Mouse (Mus musculus) hindbrain, embryonic 13.5 days (tissue): Measurements from ENCODE around the gene Edem1. TPM values are rescaled to one million over a fixed set of nuclear protein-coding genes. Genes with fewer than 3 reads are reported as not detected.

ENCODE experiments used
- ATAC-seq: fragments of 200-750 bp; cut with Nextera tagmentation; 2 replicates; pipeline ENCODE4 v1.8.0; 2017; ENCODE audit warnings: moderate TSS enrichment; ENCODE audit not compliant: low FRiP score
- H3K27ac ChIP-seq: fragments of 300-500 bp; sonication (generic); 2 replicates; pipeline ENCODE4 v1.5.1; 2015; ENCODE audit warnings: inconsistent platforms, mild to moderate bottlenecking, moderate library complexity
- H3K27me3 ChIP-seq: fragments of 300-500 bp; sonication (generic); 2 replicates; pipeline ENCODE4 v1.6.1; 2015; ENCODE audit warnings: mild to moderate bottlenecking, inconsistent platforms
- H3K36me3 ChIP-seq: fragments of 300-500 bp; sonication (generic); 2 replicates; pipeline ENCODE4 v1.6.1; 2015; ENCODE audit warnings: mild to moderate bottlenecking, inconsistent platforms
- H3K4me1 ChIP-seq: fragments of 300-500 bp; sonication (generic); replicated peaks from 2 replicates; pipeline ENCODE4 v1.6.1; 2015; ENCODE audit warnings: inconsistent platforms
- H3K4me2 ChIP-seq: fragments of 300-500 bp; sonication (generic); 2 replicates; pipeline ENCODE4 v1.6.1; 2015; ENCODE audit warnings: inconsistent platforms, mild to moderate bottlenecking, moderate library complexity
- H3K4me3 ChIP-seq: fragments of 300-500 bp; sonication (generic); 2 replicates; pipeline ENCODE4 v1.5.1; 2015; ENCODE audit warnings: mild to moderate bottlenecking, inconsistent platforms
- H3K9ac ChIP-seq: fragments of 300-500 bp; sonication (generic); 2 replicates; pipeline ENCODE4 v1.6.1; 2015; ENCODE audit warnings: mild to moderate bottlenecking, inconsistent platforms
- H3K9me3 ChIP-seq: fragments of 300-500 bp; sonication (generic); 2 replicates; pipeline ENCODE4 v1.6.1; 2016; ENCODE audit warnings: inconsistent platforms
- WGBS: fragments of 180-500 bp; shearing (Covaris S2); methylation state at CpG from one replicate; pipeline ENCODE4 v1.1.7; 2015; 5-methylcytosine and 5-hydroxymethylcytosine counted together
- polyA plus RNA-seq: library from polyadenylated mRNA; unstranded; fragments of >200 nt; fragmentation: Nextera tagmentation; extraction: Ambion mirVana; gene quantifications from 2 replicates; pipeline ENCODE4 v1.2.1, GENCODE M21; 2015

Edem1 gene
- polyA plus RNA-seq, 1 experiment from 2014 or later = 6.0 TPM

DNA sequence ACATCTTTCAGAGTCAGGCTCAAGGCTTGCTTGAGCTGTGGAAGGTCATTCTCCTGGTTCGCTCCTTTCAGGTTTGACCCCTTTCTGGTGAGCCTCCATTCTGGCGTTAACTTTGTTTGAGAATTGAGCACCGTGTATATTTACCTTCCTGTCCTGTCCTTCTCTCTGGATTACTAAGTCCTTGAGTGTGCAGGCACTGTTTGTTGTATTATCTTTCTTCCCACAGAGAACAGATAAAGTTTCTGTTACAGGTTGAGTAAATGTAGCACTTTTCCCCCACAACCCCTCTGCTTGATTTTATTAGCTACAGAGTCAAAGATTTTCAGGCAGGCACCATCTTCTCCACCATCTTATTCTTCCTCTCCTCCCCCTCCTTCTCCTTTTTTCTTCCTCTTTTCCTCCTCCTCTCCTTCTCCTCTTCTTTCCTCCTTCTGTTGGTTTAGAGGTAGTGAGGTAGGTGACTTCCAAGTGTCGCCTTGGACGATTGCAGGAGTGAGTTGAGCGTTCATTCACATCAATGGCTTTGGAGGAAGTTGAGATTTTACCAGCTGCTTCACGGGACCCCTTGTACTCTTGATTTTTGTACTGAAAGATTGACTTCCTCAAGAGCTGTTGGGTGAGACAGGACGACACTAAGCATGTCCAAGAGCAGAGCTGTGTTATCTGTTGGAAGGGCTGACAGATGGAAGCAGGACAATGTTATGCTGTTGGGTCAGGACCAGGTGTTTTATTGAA is 5.7 kb downstream of the Edem1 start:
- no peak overlapping the region for H3K4me2 ChIP-seq
- H3K27me3 ChIP-seq = no peaks in the 10 kb centered on the region
- H3K36me3 ChIP-seq = peaks cover 13% of the 10 kb centered on the region
- no peak for ATAC-seq
- no peak overlapping the region for H3K27ac ChIP-seq
- H3K4me3 ChIP-seq = no peak overlapping the region
- no peaks in the 10 kb centered on the region for H3K9me3 ChIP-seq
- WGBS = 91% methylated on average over 8 of the region's 8 CpGs
- H3K9ac ChIP-seq = no peak overlapping the region
- peaks cover 16% of the 10 kb centered on the region for H3K4me1 ChIP-seq

DNA sequence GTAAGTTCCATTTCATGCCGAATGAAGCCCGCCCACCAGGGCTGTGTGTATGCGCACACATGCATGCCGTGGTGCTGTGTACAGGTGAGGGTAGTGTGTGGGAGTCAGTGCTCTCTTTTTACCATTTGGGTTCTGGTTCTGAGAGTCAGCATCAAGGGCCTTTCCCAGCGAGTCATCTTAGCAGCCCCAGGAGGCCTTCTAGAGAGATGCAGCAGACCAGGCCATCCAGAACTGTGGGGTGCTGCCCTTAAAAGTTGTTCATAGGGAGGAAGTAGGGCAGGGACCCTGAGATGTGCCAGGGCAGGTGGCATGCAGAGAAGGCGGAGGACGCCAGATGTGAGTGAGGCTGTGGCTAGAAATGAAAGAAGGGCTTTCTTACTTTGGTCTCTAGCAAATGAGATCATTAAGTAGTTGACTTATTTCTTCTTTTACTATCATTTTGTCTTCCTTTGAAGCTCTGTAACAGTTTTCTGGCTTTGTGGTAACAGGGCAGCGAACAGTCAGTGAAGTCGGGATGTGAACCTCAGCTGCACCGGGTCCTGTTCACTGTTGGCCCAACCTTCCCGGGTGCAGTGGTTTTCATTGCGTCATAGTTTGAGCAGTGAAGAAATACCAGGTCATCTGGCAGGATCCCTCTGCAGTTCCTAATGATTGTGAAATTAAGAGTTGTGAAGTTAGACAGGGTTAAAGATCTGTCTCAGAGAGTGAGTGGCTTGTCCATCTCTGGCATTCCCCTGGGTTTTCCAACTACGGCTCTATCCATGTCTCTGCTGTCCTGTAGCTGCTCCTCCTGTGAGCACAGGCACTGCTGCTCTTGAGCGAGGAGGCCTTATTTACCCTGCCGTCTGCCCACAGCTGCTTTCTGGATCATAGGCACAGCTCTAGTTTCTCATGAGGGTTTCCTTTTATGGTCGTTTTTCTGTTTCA is 7.6 kb downstream of the Edem1 start:
- H3K9me3 ChIP-seq = no peaks in the 10 kb centered on the region
- no peak overlapping the region for H3K4me2 ChIP-seq
- no peak for ATAC-seq
- WGBS = 88% methylated on average over 16 of the region's 16 CpGs
- no peak overlapping the region for H3K9ac ChIP-seq
- H3K27ac ChIP-seq = no peak overlapping the region
- peaks cover 4% of the 10 kb centered on the region for H3K4me1 ChIP-seq
- H3K36me3 ChIP-seq = peaks cover 18% of the 10 kb centered on the region
- no peak overlapping the region for H3K4me3 ChIP-seq
- H3K27me3 ChIP-seq = no peaks in the 10 kb centered on the region

DNA sequence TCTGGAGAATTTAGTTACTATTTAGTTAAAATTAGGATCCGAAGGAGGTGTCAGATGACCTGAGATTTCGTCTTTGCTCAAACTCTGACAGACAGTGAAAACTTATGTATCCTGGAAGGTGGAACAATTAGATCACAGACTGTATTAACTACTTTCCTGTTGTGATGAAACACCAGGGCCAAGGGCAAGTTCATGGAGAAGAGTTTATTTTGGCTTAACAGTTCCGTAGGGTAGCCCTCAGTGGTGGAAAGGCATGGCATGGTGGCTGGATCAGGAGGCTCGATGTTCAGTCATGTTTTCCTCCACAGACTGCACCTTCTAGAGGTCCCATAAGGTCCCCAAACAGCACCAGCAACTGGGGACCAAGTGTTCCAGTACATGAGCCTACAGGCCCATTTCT is 8.6 kb downstream of the Edem1 start:
- ATAC-seq = no peak
- Histone ChIP-seq H3K4me1 (no peaks in the 10 kb centered on the region), H3K27me3 (no peaks in the 10 kb centered on the region), H3K9me3 (no peaks in the 10 kb centered on the region), H3K27ac (no peak overlapping the region), H3K36me3 (peaks cover 21% of the 10 kb centered on the region), H3K9ac (no peak overlapping the region), H3K4me2 (no peak overlapping the region), H3K4me3 (no peak overlapping the region)
- 94% methylated on average over 4 of the region's 4 CpGs for WGBS

DNA sequence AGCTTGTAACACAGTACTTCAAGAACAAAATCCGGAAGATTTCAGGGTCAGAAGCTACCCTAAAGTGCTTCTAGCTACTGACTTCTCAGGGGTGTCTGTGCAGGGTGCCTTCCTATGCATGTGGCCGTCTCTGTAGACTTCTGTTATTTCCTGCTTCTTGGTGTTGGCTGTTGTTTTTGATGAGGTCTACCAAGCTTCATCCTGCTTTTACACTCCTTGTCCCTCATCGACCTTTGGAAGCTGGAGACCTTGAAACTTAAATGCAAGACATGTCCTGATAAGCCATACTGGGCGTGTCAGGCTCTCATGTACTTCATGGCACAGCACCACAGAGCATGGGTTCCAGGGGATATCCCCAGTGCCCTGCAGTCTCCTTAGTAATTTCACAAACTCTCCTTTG is 9.5 kb downstream of the Edem1 start:
- H3K27ac ChIP-seq = no peak overlapping the region
- H3K4me1 ChIP-seq = no peaks in the 10 kb centered on the region
- H3K9ac ChIP-seq = no peak overlapping the region
- no peak overlapping the region for H3K4me2 ChIP-seq
- no peaks in the 10 kb centered on the region for H3K27me3 ChIP-seq
- no peak for ATAC-seq
- no peak overlapping the region for H3K4me3 ChIP-seq
- H3K9me3 ChIP-seq = no peaks in the 10 kb centered on the region
- 92% methylated on average over 4 of the region's 4 CpGs for WGBS
- H3K36me3 ChIP-seq = peaks cover 26% of the 10 kb centered on the region

DNA sequence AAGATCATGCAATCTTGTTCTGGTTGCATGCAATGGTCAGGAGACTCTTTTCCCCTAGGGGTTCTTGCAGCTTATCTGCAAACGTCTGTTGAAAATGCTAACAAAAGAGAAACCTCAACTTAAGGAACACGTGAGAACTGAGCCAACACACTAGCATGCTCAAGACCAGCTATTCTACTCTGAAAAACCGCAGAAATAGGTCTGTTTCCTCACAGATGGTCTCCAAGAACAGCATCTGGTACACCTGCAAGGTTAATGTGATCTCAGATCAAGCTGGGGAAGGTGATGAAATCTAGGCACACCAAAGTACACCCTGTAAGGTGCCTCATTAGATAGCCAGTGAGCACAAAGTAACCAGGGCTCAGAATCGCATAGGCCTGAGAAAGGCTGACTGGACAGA is 11.0 kb downstream of the Edem1 start:
- WGBS = 92% methylated on average over 4 of the region's 4 CpGs
- Histone ChIP-seq H3K9me3 (no peaks in the 10 kb centered on the region), H3K9ac (no peak overlapping the region), H3K27ac (no peak overlapping the region), H3K4me2 (no peak overlapping the region), H3K36me3 (peaks cover 40% of the 10 kb centered on the region), H3K27me3 (no peaks in the 10 kb centered on the region), H3K4me1 (no peaks in the 10 kb centered on the region), H3K4me3 (no peak overlapping the region)
- no peak for ATAC-seq

DNA sequence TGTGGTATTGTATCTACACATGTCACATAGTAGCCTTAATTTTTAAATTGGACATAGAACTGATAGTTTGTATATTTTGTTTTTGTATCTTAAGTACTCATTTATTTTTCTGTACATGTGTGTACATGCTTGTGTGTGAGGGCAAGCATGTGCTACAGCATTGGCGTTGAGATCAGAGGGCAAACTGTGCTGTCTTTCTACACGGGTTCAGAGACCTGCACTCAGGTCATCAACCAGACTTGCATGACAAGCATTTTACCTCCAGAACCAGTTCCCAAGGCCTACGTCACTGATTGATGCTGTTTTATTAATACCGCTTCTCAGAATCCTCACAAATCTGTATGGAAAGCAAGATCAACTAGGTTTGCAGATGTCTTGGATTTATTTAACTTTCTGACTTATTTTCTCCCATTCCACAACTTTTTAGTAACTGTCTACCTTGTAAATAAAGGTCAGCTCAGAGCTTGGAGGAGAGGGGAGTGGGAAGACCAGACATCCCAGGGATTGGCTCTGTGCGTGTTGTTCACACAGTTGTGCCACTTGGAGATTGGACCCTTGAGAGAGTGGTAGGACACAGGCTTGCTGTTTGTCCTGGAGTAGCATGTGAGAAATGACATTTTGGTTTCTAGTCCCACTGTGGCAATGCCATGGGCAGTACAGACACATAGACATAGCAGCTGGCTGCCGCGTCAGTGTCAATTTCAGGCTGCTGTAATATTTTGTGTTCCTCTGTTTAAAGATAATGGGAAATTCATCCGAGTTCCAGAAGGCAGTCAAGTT is 12.6 kb downstream of the Edem1 start:
- Histone ChIP-seq H3K4me3 (no peak overlapping the region), H3K27ac (no peak overlapping the region), H3K27me3 (no peaks in the 10 kb centered on the region), H3K4me2 (no peak overlapping the region), H3K9ac (no peak overlapping the region), H3K9me3 (no peaks in the 10 kb centered on the region), H3K36me3 (peaks cover 49% of the 10 kb centered on the region), H3K4me1 (no peaks in the 10 kb centered on the region)
- no peak for ATAC-seq
- WGBS = 94% methylated on average over 8 of the region's 8 CpGs

DNA sequence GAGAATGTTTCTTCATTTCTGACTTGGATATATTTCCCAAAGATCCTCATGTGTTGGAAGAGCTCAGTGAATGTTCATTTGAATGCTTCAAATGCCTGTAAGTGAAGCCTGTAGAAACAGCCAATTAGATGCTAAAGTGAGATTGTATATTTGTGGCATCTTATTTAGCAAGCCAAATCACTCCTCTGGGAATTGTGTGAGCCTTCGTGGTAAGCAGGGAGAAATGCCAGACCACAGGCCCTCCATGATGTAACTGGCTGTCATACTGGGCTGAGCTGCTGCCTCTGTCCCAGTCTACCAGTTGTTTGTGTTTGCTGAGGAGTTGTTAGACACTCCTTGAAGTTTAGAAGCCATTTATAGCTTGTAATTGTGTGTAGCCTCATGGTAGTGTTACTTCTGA is 15.2 kb downstream of the Edem1 start:
- WGBS = 70% methylated on average over 1 of the region's 1 CpGs
- peaks cover 40% of the 10 kb centered on the region for H3K36me3 ChIP-seq
- no peak for ATAC-seq

DNA sequence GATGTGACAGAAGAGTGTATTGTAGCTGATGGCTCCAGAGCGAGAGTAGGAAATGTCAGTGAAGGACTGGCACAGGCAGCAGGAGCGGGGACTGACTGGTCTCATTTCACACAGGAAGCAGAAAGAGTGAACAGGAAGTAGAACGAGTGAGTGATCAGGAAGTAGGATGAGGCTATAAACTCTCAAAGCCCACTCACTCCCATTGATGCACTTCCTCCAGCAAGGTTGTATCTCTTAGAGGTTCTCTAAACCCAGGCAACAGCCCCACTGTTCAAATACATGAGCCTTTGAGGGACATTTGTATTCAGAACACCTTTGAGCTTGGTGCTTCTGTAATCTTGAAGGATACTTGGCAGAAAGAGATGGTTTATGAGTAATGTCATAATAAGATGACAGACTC is 15.7 kb downstream of the Edem1 start:
- H3K4me2 ChIP-seq = no peak overlapping the region
- WGBS = 86% methylated on average over 3 of the region's 3 CpGs
- no peaks in the 10 kb centered on the region for H3K27me3 ChIP-seq
- no peak for ATAC-seq
- no peak overlapping the region for H3K9ac ChIP-seq
- no peak overlapping the region for H3K4me3 ChIP-seq
- H3K4me1 ChIP-seq = no peaks in the 10 kb centered on the region
- H3K9me3 ChIP-seq = no peaks in the 10 kb centered on the region
- H3K36me3 ChIP-seq = peaks cover 43% of the 10 kb centered on the region
- no peak overlapping the region for H3K27ac ChIP-seq

More for the DNA sequence above, 15.2 kb downstream of the Edem1 start:
- Histone ChIP-seq H3K4me1 (no peaks in the 10 kb centered on the region), H3K4me3 (no peak overlapping the region), H3K4me2 (no peak overlapping the region), H3K9me3 (no peaks in the 10 kb centered on the region), H3K27ac (no peak overlapping the region), H3K9ac (no peak overlapping the region), H3K27me3 (no peaks in the 10 kb centered on the region)

DNA sequence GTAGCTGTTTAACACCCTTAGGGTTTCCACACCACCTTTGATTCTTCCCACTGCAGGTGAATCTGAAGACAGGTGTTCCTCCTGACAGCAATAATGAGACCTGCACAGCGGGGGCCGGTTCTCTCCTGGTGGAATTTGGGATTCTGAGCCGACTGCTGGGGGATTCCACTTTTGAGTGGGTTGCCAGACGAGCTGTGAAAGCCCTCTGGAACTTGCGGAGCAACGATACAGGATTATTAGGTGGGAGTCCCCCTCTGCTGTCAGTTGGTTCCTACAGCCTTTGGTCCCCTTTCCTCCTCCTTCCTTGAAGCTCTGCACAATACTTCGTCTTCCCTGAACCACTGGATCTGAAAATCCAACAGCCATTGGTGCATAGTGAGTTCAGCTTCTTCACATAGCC is 16.3 kb downstream of the Edem1 start:
- Histone ChIP-seq H3K4me3 (no peak overlapping the region), H3K27me3 (no peaks in the 10 kb centered on the region), H3K36me3 (peaks cover 44% of the 10 kb centered on the region), H3K4me1 (no peaks in the 10 kb centered on the region), H3K9me3 (no peaks in the 10 kb centered on the region), H3K4me2 (no peak overlapping the region), H3K9ac (no peak overlapping the region), H3K27ac (no peak overlapping the region)
- ATAC-seq = no peak
- 91% methylated on average over 7 of the region's 7 CpGs for WGBS

DNA sequence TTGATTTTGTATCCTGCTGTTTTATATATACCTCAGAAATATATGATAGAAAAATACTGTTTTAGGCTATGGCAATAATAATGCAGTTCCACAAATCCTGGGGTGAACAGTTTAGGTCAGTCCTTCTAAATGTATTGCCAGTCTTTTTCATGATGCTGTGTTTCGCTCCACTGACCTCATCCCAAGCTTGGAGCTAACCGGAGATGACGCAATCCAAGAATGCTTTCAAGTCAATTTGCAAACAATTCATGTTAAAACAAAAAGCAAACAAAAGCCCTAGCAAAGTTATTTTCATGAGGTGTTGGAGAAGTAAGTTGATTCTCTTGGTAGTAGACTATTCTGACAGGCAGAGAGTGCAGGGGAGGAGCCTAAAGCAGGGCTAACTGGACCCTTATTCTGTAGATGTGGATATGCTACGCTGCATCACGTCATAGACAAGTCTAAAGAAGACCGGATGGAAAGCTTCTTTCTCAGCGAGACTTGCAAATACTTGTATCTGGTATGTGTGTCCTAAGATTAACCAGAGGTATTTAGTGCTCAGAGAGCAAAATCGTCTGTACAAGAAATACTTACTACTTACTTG is 23.7 kb downstream of the Edem1 start:
- no peak for ATAC-seq
- H3K36me3 ChIP-seq = peaks cover 69% of the 10 kb centered on the region

DNA sequence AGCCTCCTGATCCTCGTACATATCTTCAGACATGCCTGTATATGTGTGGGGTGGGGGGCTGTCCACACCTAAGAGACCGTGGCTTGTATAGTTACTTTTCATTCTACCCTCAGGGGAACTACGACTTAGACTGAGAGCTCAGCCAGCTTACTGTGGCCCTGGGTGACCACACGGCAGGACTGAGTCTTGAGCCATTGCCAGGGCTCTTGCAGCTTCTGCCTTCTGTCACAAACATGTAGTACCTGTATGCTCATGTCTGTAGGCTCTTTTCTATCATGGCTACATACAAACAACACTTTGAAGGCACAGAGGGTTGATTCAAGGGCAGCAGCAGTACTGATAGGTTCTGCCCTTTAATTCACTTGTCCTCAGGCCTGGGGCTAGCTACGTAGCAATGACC is 24.5 kb downstream of the Edem1 start:
- no peaks in the 10 kb centered on the region for H3K9me3 ChIP-seq
- no peak overlapping the region for H3K27ac ChIP-seq
- ATAC-seq = no peak
- no peak overlapping the region for H3K4me3 ChIP-seq
- H3K27me3 ChIP-seq = no peaks in the 10 kb centered on the region
- no peaks in the 10 kb centered on the region for H3K4me1 ChIP-seq
- no peak overlapping the region for H3K4me2 ChIP-seq
- WGBS = 96% methylated on average over 5 of the region's 5 CpGs
- peaks cover 72% of the 10 kb centered on the region for H3K36me3 ChIP-seq
- H3K9ac ChIP-seq = no peak overlapping the region

More for the DNA sequence above, 23.7 kb downstream of the Edem1 start:
- H3K4me3 ChIP-seq = no peak overlapping the region
- 94% methylated on average over 8 of the region's 8 CpGs for WGBS
- no peaks in the 10 kb centered on the region for H3K27me3 ChIP-seq
- no peaks in the 10 kb centered on the region for H3K9me3 ChIP-seq
- H3K27ac ChIP-seq = no peak overlapping the region
- H3K4me2 ChIP-seq = no peak overlapping the region
- no peaks in the 10 kb centered on the region for H3K4me1 ChIP-seq
- no peak overlapping the region for H3K9ac ChIP-seq

DNA sequence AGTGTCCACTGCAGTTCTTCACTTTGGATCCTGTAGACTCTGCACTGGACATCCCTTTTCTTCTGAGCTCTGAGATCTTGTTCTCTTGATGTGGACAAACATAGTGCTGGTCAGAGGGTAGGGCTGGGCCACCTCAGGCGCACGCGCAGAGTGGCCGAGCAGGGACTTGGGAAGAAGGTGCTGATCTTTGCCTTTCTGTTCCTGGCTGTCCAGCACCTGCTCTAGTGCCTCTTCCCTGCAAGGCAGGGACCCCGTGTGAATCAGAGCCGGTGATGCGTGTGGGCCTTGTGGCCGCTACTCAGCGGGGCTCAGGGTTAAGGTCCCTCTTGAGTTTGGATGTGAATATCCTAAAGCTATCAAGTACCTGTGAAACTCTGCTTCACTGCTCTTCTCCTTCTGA is 30.1 kb downstream of the Edem1 start:
- H3K4me1 ChIP-seq = no peaks in the 10 kb centered on the region
- 97% methylated on average over 9 of the region's 9 CpGs for WGBS
- no peak for ATAC-seq
- peaks cover 6% of the 10 kb centered on the region for H3K9me3 ChIP-seq
- peaks cover 42% of the 10 kb centered on the region for H3K36me3 ChIP-seq
- H3K4me2 ChIP-seq = no peak overlapping the region
- H3K27me3 ChIP-seq = no peaks in the 10 kb centered on the region
- no peak overlapping the region for H3K27ac ChIP-seq
- no peak overlapping the region for H3K9ac ChIP-seq
- H3K4me3 ChIP-seq = no peak overlapping the region
